Mouse (Mus musculus): ENCODE data around the gene Cltrn. TPM values are rescaled to one million over a fixed set of nuclear protein-coding genes. Genes with fewer than 3 reads are reported as not detected.

The Cltrn gene
- polyA plus RNA-seq, 1 experiment = not detected

DNA sequence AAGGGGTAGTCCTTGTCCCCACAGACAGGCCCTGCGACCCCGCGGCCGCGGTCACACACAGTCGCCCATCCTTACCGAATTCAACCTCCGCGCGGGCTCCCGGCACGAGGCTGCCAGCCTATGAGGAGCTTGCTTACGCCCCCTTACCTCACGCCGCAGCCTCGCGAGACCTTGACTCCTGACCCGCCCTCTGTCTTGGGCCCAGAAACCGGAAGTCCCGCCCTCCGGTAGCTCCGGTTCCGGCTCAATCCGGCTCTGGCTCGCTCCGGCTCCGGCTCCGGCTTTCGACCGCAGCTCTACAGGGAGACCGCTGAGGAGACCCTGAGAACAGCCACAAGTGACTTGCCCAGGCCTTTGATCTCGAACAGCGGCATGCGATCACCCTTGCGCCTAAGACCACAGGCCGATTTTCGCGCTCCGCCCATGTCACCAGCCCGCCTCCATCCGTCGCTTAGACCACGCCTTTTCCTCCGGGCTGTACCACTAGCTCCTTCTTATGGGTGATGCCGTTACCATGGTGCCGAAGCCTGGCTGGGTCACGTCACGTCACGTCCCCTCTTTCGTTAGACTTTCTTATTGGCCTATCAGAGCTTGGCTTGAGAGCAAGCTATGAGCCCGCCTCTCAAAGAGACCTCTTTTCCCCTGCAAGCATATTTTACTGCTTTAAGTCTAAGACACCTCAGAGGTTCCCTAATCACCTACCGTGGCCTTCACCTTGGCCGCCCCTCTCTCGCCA lies 12.4 kb upstream of the Cltrn start, which contains the start of gene Siah1b:
TSS of gene Siah1b (minus strand) at position 454 of the 736 bp plus-strand sequence.
- H3K4me1 ChIP-seq (ENCODE audit: control insufficient read depth) = peaks cover 18% of the 10 kb centered on the region
- peak within 1 kb of the TSS; percentile 86 for H3K4me3 ChIP-seq (replicated peaks)
- TF ChIP-seq GATA1 (IDR thresholded peaks at IDR 0.05; ENCODE audit: low read length) = no peak
- no peaks in the 10 kb centered on the region for H3K27me3 ChIP-seq (ENCODE audit: control insufficient read depth)
- peaks cover 37% of the 10 kb centered on the region for H3K36me3 ChIP-seq (ENCODE audit: control insufficient read depth)
- peaks cover 7% of the 10 kb centered on the region for H3K9me3 ChIP-seq (ENCODE audit: control insufficient read depth, low read length)

DNA sequence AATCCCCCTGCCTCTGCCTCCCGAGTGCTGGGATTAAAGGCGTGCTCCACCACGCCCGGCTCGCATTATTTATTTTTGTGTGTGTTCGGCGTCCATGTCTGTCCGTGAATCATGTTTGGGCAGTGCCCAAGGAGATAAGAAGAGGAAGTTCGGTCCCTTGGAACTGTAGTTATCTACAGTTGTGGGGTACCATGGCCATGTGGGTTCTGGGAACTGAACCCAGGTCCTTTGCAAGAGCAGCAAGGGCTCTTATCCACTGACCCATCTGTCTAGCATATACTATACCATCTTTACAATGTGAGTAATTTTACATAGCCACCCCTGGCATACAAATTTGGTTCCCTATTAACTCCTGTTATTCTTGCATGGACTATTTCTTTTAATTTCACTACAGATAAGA lies 6.6 kb upstream of the Cltrn start:
- H3K4me1 ChIP-seq (ENCODE audit: control insufficient read depth) = peaks cover 12% of the 10 kb centered on the region
- TF ChIP-seq GATA1 (IDR thresholded peaks at IDR 0.05; ENCODE audit: low read length) = no peak
- TF ChIP-seq TAL1 (IDR thresholded peaks at IDR 0.05; ENCODE audit: low read length) = no peak
- no peaks in the 10 kb centered on the region for H3K9me3 ChIP-seq (ENCODE audit: control insufficient read depth, low read length)
- H3K27me3 ChIP-seq (ENCODE audit: control insufficient read depth) = no peaks in the 10 kb centered on the region
- no peaks in the 10 kb centered on the region for H3K36me3 ChIP-seq (ENCODE audit: control insufficient read depth)
- no peak overlapping the region for H3K4me3 ChIP-seq (replicated peaks)

DNA sequence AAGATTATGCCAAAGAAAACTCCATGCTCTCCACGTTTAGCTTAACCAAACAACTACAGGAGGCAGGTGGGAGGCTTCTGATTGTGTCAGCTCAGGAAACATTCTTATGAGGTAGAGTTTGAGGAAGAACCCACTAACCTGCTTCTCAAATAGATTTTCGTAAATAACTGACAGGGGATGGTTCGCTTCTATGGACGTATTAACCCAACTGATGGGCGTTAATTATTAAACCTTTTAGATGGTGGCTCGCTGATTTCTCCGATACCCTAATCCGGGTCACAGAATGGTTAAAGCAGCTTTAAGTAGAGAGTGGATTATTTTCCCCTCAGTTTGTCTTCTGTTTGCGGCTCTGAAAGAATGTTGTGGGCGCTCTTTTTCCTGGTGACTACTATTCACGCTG lies 1.3 kb downstream of the Cltrn start:
- Histone ChIP-seq H3K9me3 (ENCODE audit: control insufficient read depth, low read length) (no peaks in the 10 kb centered on the region), H3K4me1 (ENCODE audit: control insufficient read depth) (peaks cover 42% of the 10 kb centered on the region), H3K36me3 (ENCODE audit: control insufficient read depth) (no peaks in the 10 kb centered on the region), H3K4me3 (replicated peaks) (no peak overlapping the region), H3K27me3 (ENCODE audit: control insufficient read depth) (no peaks in the 10 kb centered on the region)
- TF ChIP-seq GATA1 (IDR thresholded peaks at IDR 0.05; ENCODE audit: low read length) (no peak), TAL1 (IDR thresholded peaks at IDR 0.05; ENCODE audit: low read length) (no peak)

DNA sequence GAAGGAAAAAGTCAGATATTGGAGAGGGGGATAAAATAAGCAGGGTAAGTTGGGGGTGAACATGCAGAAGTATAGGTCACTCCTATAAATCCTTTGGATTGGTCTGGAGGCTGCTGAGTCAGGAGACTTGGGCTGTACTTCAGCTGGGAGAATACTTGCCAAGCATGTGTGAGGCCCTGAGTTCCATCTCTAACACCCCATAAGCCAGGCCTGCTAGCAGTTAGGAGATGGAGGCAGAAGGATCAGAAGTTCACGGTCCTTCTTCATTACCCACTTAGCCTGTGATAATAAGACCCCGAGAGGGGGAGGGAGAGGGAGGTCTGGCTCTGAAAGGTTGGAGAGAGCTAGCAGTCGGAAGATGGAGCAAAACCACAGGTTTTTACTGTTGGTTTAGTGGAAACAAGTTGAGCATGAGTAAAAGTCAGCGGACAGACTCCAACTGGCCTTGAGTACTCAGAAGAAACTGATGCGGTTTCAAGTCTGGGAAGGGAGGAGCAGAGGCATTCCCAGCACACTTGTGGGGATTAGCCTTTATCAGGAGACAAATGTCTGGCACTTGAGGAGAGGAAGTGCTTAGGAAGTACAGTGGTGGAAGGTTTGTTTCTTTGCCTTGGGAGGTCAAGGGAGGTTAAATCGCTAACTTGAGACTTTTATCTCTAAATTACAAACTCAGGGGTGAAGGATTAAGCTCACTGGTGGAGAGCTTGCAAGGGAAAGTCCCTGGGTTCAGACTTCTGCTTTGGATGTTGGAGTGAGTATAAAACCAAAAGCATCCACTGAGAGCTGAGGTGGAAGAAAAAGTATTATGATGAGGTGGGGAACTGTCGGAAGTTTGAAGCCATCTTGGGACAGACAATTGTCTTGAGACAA lies 3.9 kb downstream of the Cltrn start:
- no peaks in the 10 kb centered on the region for H3K9me3 ChIP-seq (ENCODE audit: control insufficient read depth, low read length)
- no peak overlapping the region for H3K4me3 ChIP-seq (replicated peaks)
- H3K27me3 ChIP-seq (ENCODE audit: control insufficient read depth) = no peaks in the 10 kb centered on the region
- no peaks in the 10 kb centered on the region for H3K36me3 ChIP-seq (ENCODE audit: control insufficient read depth)
- TF ChIP-seq GATA1 (IDR thresholded peaks at IDR 0.05; ENCODE audit: low read length) (no peak), TAL1 (IDR thresholded peaks at IDR 0.05; ENCODE audit: low read length) (no peak)
- peaks cover 39% of the 10 kb centered on the region for H3K4me1 ChIP-seq (ENCODE audit: control insufficient read depth)

DNA sequence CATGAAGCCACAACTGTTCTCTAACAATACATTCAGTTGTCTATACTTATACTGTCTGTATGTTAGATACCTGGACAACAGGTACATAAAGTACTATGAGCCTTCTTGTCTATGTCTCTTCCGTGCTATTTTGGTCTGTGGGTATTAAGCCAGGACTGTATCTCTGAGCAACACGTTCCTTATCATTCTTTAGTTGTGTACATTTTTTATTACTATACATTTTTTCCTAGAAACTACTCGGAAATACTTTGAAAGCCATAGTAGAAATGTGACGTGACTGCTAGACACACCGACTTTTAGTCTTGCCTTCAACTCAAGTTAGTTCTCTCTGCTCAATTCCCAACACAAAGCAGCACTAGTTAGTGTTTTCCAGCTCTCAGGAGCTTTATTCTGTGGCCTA lies 4.8 kb downstream of the Cltrn start:
- no peaks in the 10 kb centered on the region for H3K9me3 ChIP-seq (ENCODE audit: control insufficient read depth, low read length)
- H3K4me3 ChIP-seq (replicated peaks) = no peak overlapping the region
- TF ChIP-seq GATA1 (IDR thresholded peaks at IDR 0.05; ENCODE audit: low read length) (no peak), TAL1 (IDR thresholded peaks at IDR 0.05; ENCODE audit: low read length) (no peak)
- no peaks in the 10 kb centered on the region for H3K27me3 ChIP-seq (ENCODE audit: control insufficient read depth)
- H3K36me3 ChIP-seq (ENCODE audit: control insufficient read depth) = no peaks in the 10 kb centered on the region
- peaks cover 35% of the 10 kb centered on the region for H3K4me1 ChIP-seq (ENCODE audit: control insufficient read depth)

DNA sequence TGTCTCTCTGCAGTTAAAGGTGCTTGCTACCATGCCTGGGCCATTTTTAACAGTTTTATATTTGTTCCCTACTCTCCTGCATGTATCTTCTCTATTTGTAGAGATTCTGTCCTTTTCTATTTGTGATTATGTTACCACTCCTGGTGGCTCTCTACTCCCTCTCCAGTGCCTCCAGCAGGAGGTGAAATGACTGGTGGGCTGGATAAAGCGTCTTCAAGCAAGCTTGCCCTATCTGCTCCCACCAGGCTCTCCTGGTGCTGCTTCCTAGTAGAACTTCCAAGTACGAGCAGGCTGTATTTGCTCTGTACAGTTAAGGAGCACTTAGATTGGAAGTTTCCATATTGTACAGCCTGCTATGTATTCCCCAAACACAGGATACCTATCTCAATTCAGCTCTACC lies 7.2 kb downstream of the Cltrn start:
- TF ChIP-seq GATA1 (IDR thresholded peaks at IDR 0.05; ENCODE audit: low read length) (no peak), TAL1 (IDR thresholded peaks at IDR 0.05; ENCODE audit: low read length) (no peak)
- H3K27me3 ChIP-seq (ENCODE audit: control insufficient read depth) = no peaks in the 10 kb centered on the region
- H3K4me1 ChIP-seq (ENCODE audit: control insufficient read depth) = peaks cover 27% of the 10 kb centered on the region
- no peak overlapping the region for H3K4me3 ChIP-seq (replicated peaks)
- no peaks in the 10 kb centered on the region for H3K36me3 ChIP-seq (ENCODE audit: control insufficient read depth)
- no peaks in the 10 kb centered on the region for H3K9me3 ChIP-seq (ENCODE audit: control insufficient read depth, low read length)

DNA sequence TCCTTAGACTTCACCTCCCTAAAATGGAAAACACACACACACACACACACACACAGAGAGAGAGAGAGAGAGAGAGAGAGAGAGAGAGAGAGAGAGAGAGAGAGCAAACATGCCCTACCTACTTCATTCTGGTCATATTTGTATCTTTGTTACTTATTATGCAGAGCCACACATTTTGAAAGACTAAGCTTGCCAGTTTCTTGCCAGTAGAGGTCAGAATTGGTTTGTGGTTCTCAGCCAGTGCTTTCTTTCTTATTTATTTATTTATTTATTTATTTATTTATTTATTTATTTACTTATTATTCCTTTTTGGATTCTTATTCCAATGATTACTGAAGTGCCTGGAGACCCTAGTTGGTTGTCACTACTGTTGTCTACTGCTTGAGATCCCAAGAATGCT lies 12.9 kb downstream of the Cltrn start:
- Histone ChIP-seq H3K36me3 (ENCODE audit: control insufficient read depth) (no peaks in the 10 kb centered on the region), H3K27me3 (ENCODE audit: control insufficient read depth) (no peaks in the 10 kb centered on the region), H3K9me3 (ENCODE audit: control insufficient read depth, low read length) (no peaks in the 10 kb centered on the region), H3K4me1 (ENCODE audit: control insufficient read depth) (no peaks in the 10 kb centered on the region), H3K4me3 (replicated peaks) (no peak overlapping the region)
- TF ChIP-seq TAL1 (IDR thresholded peaks at IDR 0.05; ENCODE audit: low read length) = no peak

DNA sequence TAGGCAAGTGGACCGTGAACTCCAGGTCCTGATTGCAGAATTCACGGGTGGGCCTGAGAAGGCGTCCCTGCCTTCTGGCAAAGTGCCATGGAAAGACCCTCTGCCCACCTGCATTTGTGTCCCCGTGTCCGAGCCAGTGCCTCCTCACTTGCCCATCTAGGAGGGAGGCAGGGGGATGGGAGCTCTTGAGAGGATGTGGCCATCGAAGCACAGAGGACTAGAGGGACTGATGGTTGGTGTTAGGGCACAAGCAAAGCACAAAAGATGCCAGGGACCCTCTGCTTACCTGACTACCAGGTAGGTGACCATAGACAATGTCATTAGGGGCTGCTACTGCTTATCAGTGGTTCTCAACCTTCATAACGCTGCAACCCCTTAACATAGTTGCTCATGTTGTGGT lies 13.6 kb downstream of the Cltrn start:
- Histone ChIP-seq H3K9me3 (ENCODE audit: control insufficient read depth, low read length) (no peaks in the 10 kb centered on the region), H3K27me3 (ENCODE audit: control insufficient read depth) (no peaks in the 10 kb centered on the region), H3K4me3 (replicated peaks) (no peak overlapping the region), H3K4me1 (ENCODE audit: control insufficient read depth) (no peaks in the 10 kb centered on the region), H3K36me3 (ENCODE audit: control insufficient read depth) (no peaks in the 10 kb centered on the region)
- TF ChIP-seq GATA1 (IDR thresholded peaks at IDR 0.05; ENCODE audit: low read length) = no peak
- TF ChIP-seq TAL1 (IDR thresholded peaks at IDR 0.05; ENCODE audit: low read length) = no peak

DNA sequence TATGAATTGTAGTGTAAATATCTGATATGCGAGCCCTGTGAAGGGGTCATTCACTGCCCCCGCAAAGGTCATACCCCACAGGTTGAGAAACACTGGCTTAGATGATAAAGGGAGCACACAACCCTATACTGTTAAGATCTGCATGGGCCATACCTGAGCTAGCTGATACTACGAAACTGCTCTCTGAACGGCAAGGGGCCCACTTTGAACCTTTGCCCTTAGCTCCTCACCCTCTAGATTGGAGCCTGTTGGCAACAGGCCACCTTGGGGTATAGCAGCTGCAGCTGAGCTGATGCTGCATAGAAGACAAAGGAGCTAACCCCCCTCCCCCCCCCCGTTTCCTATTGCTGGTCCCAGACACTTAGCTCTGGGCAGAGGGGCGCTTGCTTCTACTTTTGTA lies 14.0 kb downstream of the Cltrn start:
- TF ChIP-seq GATA1 (IDR thresholded peaks at IDR 0.05; ENCODE audit: low read length) = no peak
- TF ChIP-seq TAL1 (IDR thresholded peaks at IDR 0.05; ENCODE audit: low read length) = no peak
- H3K27me3 ChIP-seq (ENCODE audit: control insufficient read depth) = no peaks in the 10 kb centered on the region
- no peaks in the 10 kb centered on the region for H3K9me3 ChIP-seq (ENCODE audit: control insufficient read depth, low read length)
- no peak overlapping the region for H3K4me3 ChIP-seq (replicated peaks)
- no peaks in the 10 kb centered on the region for H3K36me3 ChIP-seq (ENCODE audit: control insufficient read depth)
- no peaks in the 10 kb centered on the region for H3K4me1 ChIP-seq (ENCODE audit: control insufficient read depth)
